Comparison of ENCODE assay signal across 8 mouse cellular contexts in genomic region chr13:23772561-23773313, GRCm38 (mm10). TPM values are rescaled to one million over a fixed set of nuclear protein-coding genes. Genes with fewer than 3 reads are reported as not detected.
DNase-seq lines count a peak whose midpoint lies in the region; ATAC-seq lines count a peak whose summit lies in the region.

No protein-coding gene starts in this region.

- no peaks in the 10 kb centered on the region for H3K9me3 ChIP-seq in midbrain, embryonic 10.5 days (replicated peaks)
- no peaks in the 10 kb centered on the region for H3K9me3 ChIP-seq in stomach, embryonic 15.5 days

- WGBS in midbrain, embryonic 10.5 days: 21% methylated on average over 21 of the region's 21 CpGs
- 19% methylated on average over 21 of the region's 21 CpGs for WGBS in stomach, embryonic 15.5 days

- ATAC-seq in erythroblast, adult 5-6 weeks (replicated peaks; ENCODE audit: low FRiP score, poor library complexity, severe bottlenecking): peak; percentile 98
- ATAC-seq in stomach, embryonic 15.5 days (ENCODE audit: insufficient read depth, low FRiP score, low read depth): peak; percentile 92

- H3K9ac ChIP-seq in stomach, embryonic 15.5 days: no peak overlapping the region

- H3K4me1 ChIP-seq in midbrain, embryonic 10.5 days: peaks cover 17% of the 10 kb centered on the region
- 0 out of 2 replicates have a peak, but pooled peaks cover 6% of the 10 kb centered on the region for H3K4me1 ChIP-seq in stomach, embryonic 15.5 days

- H3K27me3 ChIP-seq in midbrain, embryonic 10.5 days (ENCODE audit: low read depth, poor library complexity, severe bottlenecking): no peaks in the 10 kb centered on the region
- no peaks in the 10 kb centered on the region for H3K27me3 ChIP-seq in stomach, embryonic 15.5 days (replicated peaks)

- H3K4me2 ChIP-seq in stomach, embryonic 15.5 days: peak overlapping the region; percentile 44

- peak overlapping the region; percentile 30 for H3K4me3 ChIP-seq in midbrain, embryonic 10.5 days
- H3K4me3 ChIP-seq in stomach, embryonic 15.5 days (replicated peaks): no peak overlapping the region

- intact Hi-C loops in heart, postnatal 25 days (cut with DNase I): no loop called here

- H3K36me3 ChIP-seq in midbrain, embryonic 10.5 days: no peaks in the 10 kb centered on the region
- H3K36me3 ChIP-seq in stomach, embryonic 15.5 days: no peaks in the 10 kb centered on the region

- H3K27ac ChIP-seq in midbrain, embryonic 10.5 days (replicated peaks): no peak overlapping the region
- H3K27ac ChIP-seq in stomach, embryonic 15.5 days: no peak overlapping the region

- DNase-seq in adrenal gland, adult 2 months: peak; percentile 52
- DNase-seq in adrenal gland, adult 8-10 months: no peak
- peak; percentile 94 for DNase-seq in ES-CJ7 (ENCODE audit: low read depth, low spot score)
- DNase-seq in heart, postnatal 25 days (ENCODE audit: low spot score): peak; percentile 14
- peak; percentile 18 for DNase-seq in layer of hippocampus, postnatal 36 days
- peak; percentile 73 for DNase-seq in midbrain, embryonic 10.5 days (ENCODE audit: low spot score)

RNA-seq across cellular contexts. Expression of gene Trim38, which starts 3.0 kb away (rescaled TPM):
- total RNA-seq in adrenal gland, adult 2 months (2021): under 1 TPM in 1 of 2 experiments, not detected in 1; 0.43 TPM
- not detected in 2 replicates for polyA plus RNA-seq in adrenal gland, adult 2 months (2012; rRNA removed)
- total RNA-seq in adrenal gland, adult 8-10 months (2022): under 1 TPM in 3 of 4 experiments, not detected in 1; 0.24 to 0.48 (median 0.26) TPM
- total RNA-seq in erythroblast, adult 5-6 weeks (2015; ENCODE audit: low replicate concordance): not detected in 2 replicates
- not detected in 2 replicates for total RNA-seq in erythroblast, adult 5-6 weeks (2017; ENCODE audit: low replicate concordance)
- total RNA-seq in heart, postnatal 25 days (2021): not detected
- total RNA-seq in layer of hippocampus, postnatal 36 days (2021): under 1 TPM in 1 of 2 experiments, not detected in 1; 0.18 TPM
- 0.20 TPM in 1 of 2 replicates, not detected in the other for polyA plus RNA-seq in midbrain, embryonic 10.5 days (2016; fragmentation: Nextera tagmentation; extraction: Ambion mirVana)
- 0.06 TPM in 1 of 2 replicates, not detected in the other for polyA plus RNA-seq in stomach, embryonic 15.5 days (2015; fragmentation: Nextera tagmentation; extraction: Ambion mirVana)

RNA-seq across cellular contexts. Expression of gene Hist1h1a, which starts 9.3 kb away (rescaled TPM):
- 10 to 100 TPM; 11.0 to 19.6 TPM for total RNA-seq in adrenal gland, adult 2 months (2021)
- polyA plus RNA-seq in adrenal gland, adult 2 months (2012; rRNA removed): 0.21 and 0.25 TPM in 2 replicates
- 10 to 100 TPM; 16.7 to 20.1 (median 18.6) TPM for total RNA-seq in adrenal gland, adult 8-10 months (2022)
- 106 and 128 TPM in 2 replicates for total RNA-seq in erythroblast, adult 5-6 weeks (2015; ENCODE audit: low replicate concordance)
- 1,089 and 2,054 TPM in 2 replicates for total RNA-seq in erythroblast, adult 5-6 weeks (2017; ENCODE audit: low replicate concordance)
- 1 to 10 TPM; 5.4 to 9.2 TPM for total RNA-seq in heart, postnatal 25 days (2021)
- 10 to 100 TPM; 17.0 to 19.5 TPM for total RNA-seq in layer of hippocampus, postnatal 36 days (2021)
- polyA plus RNA-seq in midbrain, embryonic 10.5 days (2016; fragmentation: Nextera tagmentation; extraction: Ambion mirVana): 1.7 and 2.7 TPM in 2 replicates
- polyA plus RNA-seq in stomach, embryonic 15.5 days (2015; fragmentation: Nextera tagmentation; extraction: Ambion mirVana): 2.0 and 2.9 TPM in 2 replicates

RNA-seq across cellular contexts. Expression of gene Hist1h3a, which starts 10.6 kb away (rescaled TPM):
- 10 to 100 TPM; 32.5 to 35.7 TPM for total RNA-seq in adrenal gland, adult 2 months (2021)
- polyA plus RNA-seq in adrenal gland, adult 2 months (2012; rRNA removed): 4.2 and 6.6 TPM in 2 replicates
- total RNA-seq in adrenal gland, adult 8-10 months (2022): 10 to 100 TPM; 28.7 to 37.4 (median 36.4) TPM
- total RNA-seq in erythroblast, adult 5-6 weeks (2015; ENCODE audit: low replicate concordance): 26.3 and 29.6 TPM in 2 replicates
- 171 and 175 TPM in 2 replicates for total RNA-seq in erythroblast, adult 5-6 weeks (2017; ENCODE audit: low replicate concordance)
- 10 to 100 TPM; 15.8 to 18.0 TPM for total RNA-seq in heart, postnatal 25 days (2021)
- 10 to 100 TPM; 37.3 to 46.3 TPM for total RNA-seq in layer of hippocampus, postnatal 36 days (2021)
- polyA plus RNA-seq in midbrain, embryonic 10.5 days (2016; fragmentation: Nextera tagmentation; extraction: Ambion mirVana): 3.6 and 3.9 TPM in 2 replicates
- polyA plus RNA-seq in stomach, embryonic 15.5 days (2015; fragmentation: Nextera tagmentation; extraction: Ambion mirVana): 4.8 and 6.9 TPM in 2 replicates

RNA-seq across cellular contexts. Expression of gene Hist1h4a, which starts 11.7 kb away (rescaled TPM):
- 10 to 100 TPM; 21.1 to 26.3 TPM for total RNA-seq in adrenal gland, adult 2 months (2021)
- polyA plus RNA-seq in adrenal gland, adult 2 months (2012; rRNA removed): 0.36 and 2.1 TPM in 2 replicates
- 10 to 100 TPM; 18.1 to 29.1 (median 26.8) TPM for total RNA-seq in adrenal gland, adult 8-10 months (2022)
- 15.4 and 15.7 TPM in 2 replicates for total RNA-seq in erythroblast, adult 5-6 weeks (2015; ENCODE audit: low replicate concordance)
- 211 and 254 TPM in 2 replicates for total RNA-seq in erythroblast, adult 5-6 weeks (2017; ENCODE audit: low replicate concordance)
- 10 to 100 TPM; 12.6 to 15.8 TPM for total RNA-seq in heart, postnatal 25 days (2021)
- 10 to 100 TPM; 35.4 to 47.1 TPM for total RNA-seq in layer of hippocampus, postnatal 36 days (2021)
- 0.42 TPM in 1 of 2 replicates, not detected in the other for polyA plus RNA-seq in midbrain, embryonic 10.5 days (2016; fragmentation: Nextera tagmentation; extraction: Ambion mirVana)
- polyA plus RNA-seq in stomach, embryonic 15.5 days (2015; fragmentation: Nextera tagmentation; extraction: Ambion mirVana): 0.42 and 0.55 TPM in 2 replicates

RNA-seq across cellular contexts. Expression of gene Hist1h4b, which starts 15.9 kb away (rescaled TPM):
- 10 to 100 TPM; 64.3 to 65.2 TPM for total RNA-seq in adrenal gland, adult 2 months (2021)
- 2.4 and 3.9 TPM in 2 replicates for polyA plus RNA-seq in adrenal gland, adult 2 months (2012; rRNA removed)
- total RNA-seq in adrenal gland, adult 8-10 months (2022): 100 to 1,000 TPM in 1 of 4 experiments, 10 to 100 TPM in 3; 69.6 to 104 (median 91.8) TPM
- total RNA-seq in erythroblast, adult 5-6 weeks (2015; ENCODE audit: low replicate concordance): 50.5 and 52.2 TPM in 2 replicates
- 150 and 446 TPM in 2 replicates for total RNA-seq in erythroblast, adult 5-6 weeks (2017; ENCODE audit: low replicate concordance)
- total RNA-seq in heart, postnatal 25 days (2021): 10 to 100 TPM; 13.3 to 23.6 TPM
- 10 to 100 TPM; 83.9 to 89.6 TPM for total RNA-seq in layer of hippocampus, postnatal 36 days (2021)
- polyA plus RNA-seq in midbrain, embryonic 10.5 days (2016; fragmentation: Nextera tagmentation; extraction: Ambion mirVana): 4.9 and 6.9 TPM in 2 replicates
- polyA plus RNA-seq in stomach, embryonic 15.5 days (2015; fragmentation: Nextera tagmentation; extraction: Ambion mirVana): 3.5 and 4.1 TPM in 2 replicates

Comparison
In these comparisons a context has a peak if more than half of its experiments do, and no peak if none do; other contexts are left out.
1. RNA of gene Hist1h1a, which starts 9.3 kb away (total RNA-seq): 106 to 2,054 TPM in erythroblast, adult 5-6 weeks; 16.7 to 20.1 TPM in adrenal gland, adult 8-10 months, 11.0 to 19.6 TPM in adrenal gland, adult 2 months, 17.0 to 19.5 TPM in layer of hippocampus, postnatal 36 days and 5.4 to 9.2 TPM in heart, postnatal 25 days; every median in the first group is over 4 times any median in the second.